Mouse (Mus musculus): Measurements from ENCODE around the gene Hk1.

DNA sequence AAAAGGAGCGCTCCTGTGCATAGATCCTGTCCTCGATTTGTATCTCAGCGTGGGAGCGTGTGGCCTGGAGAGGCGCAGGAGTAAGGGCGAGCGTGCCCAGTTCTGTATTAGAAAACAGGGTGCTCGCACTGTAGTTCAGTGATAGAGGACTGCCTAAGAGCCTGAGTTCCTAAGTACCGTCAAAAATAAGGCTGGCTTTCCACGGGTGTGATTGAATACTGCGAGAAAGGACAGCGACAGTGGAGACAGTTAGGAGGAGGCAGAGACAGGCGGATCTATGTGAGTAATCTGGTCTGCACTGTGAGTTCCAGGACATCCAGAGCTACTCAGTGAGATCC, 148.3 kb downstream of the Hk1 start:
- TF ChIP-seq CTCF (conservative IDR thresholded peaks at IDR 0.05; ENCODE audit: insufficient read depth, insufficient read length, low read depth, low read length) (no peak), POLR2A (IDR thresholded peaks at IDR 0.05; ENCODE audit: low read depth, low read length) (no peak)

All from kidney, adult 2 months (tissue).